Mouse (Mus musculus) intestine, embryonic 14.5 days (tissue): ENCODE data around the gene Zfp113. TPM values are rescaled to one million over a fixed set of nuclear protein-coding genes. Genes with fewer than 3 reads are reported as not detected.
"Not testable (repeated sequence)": the region's sequence is repeated elsewhere in the genome, so short reads cannot be mapped to it uniquely, and the experiment has no call there.

Experiments used
- ATAC-seq: fragments of 200-750 bp; cut with Nextera tagmentation; replicated peaks from 2 replicates; pipeline ENCODE4 v1.8.0; 2017; ENCODE audit warnings: low read depth, moderate number of reproducible peaks, moderate TSS enrichment, moderate library complexity; ENCODE audit not compliant: low FRiP score, low TSS enrichment
- DNase-seq: peaks from one replicate; pipeline ENCODE4 v3.0.0-alpha.2; 2018; ENCODE audit warnings: low spot score
- H3K27ac ChIP-seq: fragments of 300-500 bp; sonication (generic); 2 replicates; pipeline ENCODE4 v1.5.1; 2014; ENCODE audit warnings: low read depth, mild to moderate bottlenecking, control low read depth
- H3K27me3 ChIP-seq: fragments of 300-500 bp; sonication (generic); replicated peaks from 2 replicates; pipeline ENCODE4 v1.6.1; 2014; ENCODE audit warnings: low read length, control low read depth; ENCODE audit not compliant: control insufficient read depth, insufficient read depth
- H3K36me3 ChIP-seq: fragments of 300-500 bp; sonication (generic); 2 replicates; pipeline ENCODE4 v1.6.1; 2014; ENCODE audit warnings: low read length, control low read depth; ENCODE audit not compliant: control insufficient read depth, insufficient read depth
- H3K4me1 ChIP-seq: fragments of 300-500 bp; sonication (generic); replicated peaks from 2 replicates; pipeline ENCODE4 v1.6.1; 2014; ENCODE audit warnings: low read length, control low read depth, mixed read lengths; ENCODE audit not compliant: control insufficient read depth, insufficient read depth
- H3K4me2 ChIP-seq: fragments of 300-500 bp; sonication (generic); 2 replicates; pipeline ENCODE4 v1.6.1; 2014; ENCODE audit warnings: low read length
- H3K4me3 ChIP-seq: fragments of 300-500 bp; sonication (generic); 2 replicates; pipeline ENCODE4 v1.5.1; 2014; ENCODE audit warnings: low read depth, low read length, control low read depth, mixed read lengths
- H3K9ac ChIP-seq: fragments of 300-500 bp; sonication (generic); 2 replicates; pipeline ENCODE4 v1.6.1; 2014; ENCODE audit warnings: mild to moderate bottlenecking, low read length
- H3K9me3 ChIP-seq: fragments of 300-500 bp; sonication (generic); 2 replicates; pipeline ENCODE4 v1.6.1; 2016; ENCODE audit warnings: low read length, control low read depth; ENCODE audit not compliant: control insufficient read depth
- WGBS: fragments of 180-500 bp; shearing (Covaris S2); extraction: QIAGEN DNeasy Blood & Tissue Kit; methylation state at CpG from one replicate; pipeline ENCODE4 v1.1.7; 2014; 5-methylcytosine and 5-hydroxymethylcytosine counted together
- polyA plus RNA-seq: library from polyadenylated mRNA; unstranded; fragments of >200 nt; fragmentation: Nextera tagmentation; extraction: Ambion mirVana; gene quantifications from 2 replicates; pipeline ENCODE4 v1.2.1, GENCODE M21; 2014

Gene Zfp113
- polyA plus RNA-seq, 1 experiment from 2014 or later: 14.5 TPM

GRCm38 (mm10) chr5:138116255-138117198 is 39.0 kb downstream of the Zfp113 start, which contains the start of gene Zscan21:
Gene Zscan21, plus strand, starts transcription at chr5:138116903.
- no peaks in the 10 kb centered on the region for H3K9me3 ChIP-seq
- H3K4me3 ChIP-seq: peak within 1 kb of the TSS; percentile 72
- peak within 1 kb of the TSS; percentile 93 for H3K27ac ChIP-seq
- H3K27me3 ChIP-seq: no peaks in the 10 kb centered on the region
- ATAC-seq (peak; percentile 95), DNase-seq (peak; percentile 96)
- peak within 1 kb of the TSS; percentile 56 for H3K4me2 ChIP-seq
- peaks cover 7% of the 10 kb centered on the region for H3K36me3 ChIP-seq
- WGBS: 7% methylated on average over 38 of the region's 38 CpGs
- H3K4me1 ChIP-seq: peaks cover 6% of the 10 kb centered on the region
- H3K9ac ChIP-seq: peak within 1 kb of the TSS; percentile 75

- H3K27ac ChIP-seq, H3K9me3 ChIP-seq, H3K9ac ChIP-seq, H3K36me3 ChIP-seq, DNase-seq, H3K4me2 ChIP-seq, H3K4me1 ChIP-seq, H3K4me3 ChIP-seq, H3K27me3 ChIP-seq, ATAC-seq: not testable (repeated sequence)
- 62% methylated on average over 4 of the region's 4 CpGs for WGBS
Observed at GRCm38 (mm10) chr5:138109847-138110396, 45.6 kb downstream of the Zfp113 start.

GRCm38 (mm10) chr5:138107130-138107529 is 48.4 kb downstream of the Zfp113 start:
- no peak overlapping the region for H3K27ac ChIP-seq
- 70% methylated on average over 3 of the region's 3 CpGs for WGBS
- no peaks in the 10 kb centered on the region for H3K27me3 ChIP-seq

GRCm38 (mm10) chr5:138104976-138105375 is 50.6 kb downstream of the Zfp113 start:
- Histone ChIP-seq H3K27me3 (no peaks in the 10 kb centered on the region), H3K4me2 (no peak overlapping the region), H3K9me3 (no peaks in the 10 kb centered on the region), H3K9ac (no peak overlapping the region), H3K4me1 (no peaks in the 10 kb centered on the region), H3K36me3 (peaks cover 46% of the 10 kb centered on the region), H3K27ac (no peak overlapping the region), H3K4me3 (no peak overlapping the region)
- ATAC-seq (0 out of 2 replicates have a peak, but pooled peaks have one; percentile 32), DNase-seq (no peak)
- 70% methylated on average over 2 of the region's 2 CpGs for WGBS

More at GRCm38 (mm10) chr5:138107130-138107529, 48.4 kb downstream of the Zfp113 start:
- H3K9ac ChIP-seq: no peak overlapping the region
- DNase-seq: no peak
- no peaks in the 10 kb centered on the region for H3K9me3 ChIP-seq
- peaks cover 25% of the 10 kb centered on the region for H3K36me3 ChIP-seq
- no peak overlapping the region for H3K4me2 ChIP-seq
- ATAC-seq: no peak; the same call in 1 of the 2 replicates
- H3K4me1 ChIP-seq: no peaks in the 10 kb centered on the region
- H3K4me3 ChIP-seq: no peak overlapping the region

GRCm38 (mm10) chr5:138094474-138094873 is 61.1 kb downstream of the Zfp113 start:
- ATAC-seq (no peak), DNase-seq (no peak)
- 95% methylated on average over 6 of the region's 6 CpGs for WGBS
- Histone ChIP-seq H3K4me1 (no peaks in the 10 kb centered on the region), H3K4me2 (no peak overlapping the region), H3K9ac (no peak overlapping the region), H3K9me3 (no peaks in the 10 kb centered on the region), H3K36me3 (peaks cover 65% of the 10 kb centered on the region), H3K27ac (no peak overlapping the region), H3K27me3 (no peaks in the 10 kb centered on the region), H3K4me3 (no peak overlapping the region)

GRCm38 (mm10) chr5:138092771-138093170 is 62.8 kb downstream of the Zfp113 start:
- no peak overlapping the region for H3K9ac ChIP-seq
- no peaks in the 10 kb centered on the region for H3K9me3 ChIP-seq
- 94% methylated on average over 4 of the region's 4 CpGs for WGBS
- DNase-seq (no peak), ATAC-seq (no peak)
- no peak overlapping the region for H3K27ac ChIP-seq
- H3K4me2 ChIP-seq: no peak overlapping the region
- H3K4me1 ChIP-seq: peaks cover 8% of the 10 kb centered on the region; the same call in 1 of the 2 replicates
- no peak overlapping the region for H3K4me3 ChIP-seq
- peaks cover 51% of the 10 kb centered on the region for H3K36me3 ChIP-seq
- no peaks in the 10 kb centered on the region for H3K27me3 ChIP-seq

GRCm38 (mm10) chr5:138090737-138091136 is 64.8 kb downstream of the Zfp113 start:
- ATAC-seq: no peak
- WGBS: 95% methylated on average over 5 of the region's 5 CpGs

GRCm38 (mm10) chr5:138090271-138090670 is 65.3 kb downstream of the Zfp113 start:
- H3K36me3 ChIP-seq: peaks cover 37% of the 10 kb centered on the region
- ATAC-seq (no peak), DNase-seq (no peak)
- WGBS: 79% methylated on average over 3 of the region's 3 CpGs
- no peaks in the 10 kb centered on the region for H3K27me3 ChIP-seq
- H3K27ac ChIP-seq: no peak overlapping the region
- H3K4me3 ChIP-seq: no peak overlapping the region
- no peak overlapping the region for H3K9ac ChIP-seq
- H3K4me1 ChIP-seq: peaks cover 20% of the 10 kb centered on the region
- no peaks in the 10 kb centered on the region for H3K9me3 ChIP-seq
- H3K4me2 ChIP-seq: no peak overlapping the region

More at GRCm38 (mm10) chr5:138090737-138091136, 64.8 kb downstream of the Zfp113 start:
- Histone ChIP-seq H3K27ac (no peak overlapping the region), H3K4me1 (peaks cover 20% of the 10 kb centered on the region), H3K27me3 (no peaks in the 10 kb centered on the region), H3K4me3 (no peak overlapping the region), H3K36me3 (peaks cover 41% of the 10 kb centered on the region), H3K9me3 (no peaks in the 10 kb centered on the region), H3K4me2 (no peak overlapping the region), H3K9ac (no peak overlapping the region)
- no peak for DNase-seq
